18 mouse cellular contexts compared by ENCODE assay signal in the genomic region with DNA sequence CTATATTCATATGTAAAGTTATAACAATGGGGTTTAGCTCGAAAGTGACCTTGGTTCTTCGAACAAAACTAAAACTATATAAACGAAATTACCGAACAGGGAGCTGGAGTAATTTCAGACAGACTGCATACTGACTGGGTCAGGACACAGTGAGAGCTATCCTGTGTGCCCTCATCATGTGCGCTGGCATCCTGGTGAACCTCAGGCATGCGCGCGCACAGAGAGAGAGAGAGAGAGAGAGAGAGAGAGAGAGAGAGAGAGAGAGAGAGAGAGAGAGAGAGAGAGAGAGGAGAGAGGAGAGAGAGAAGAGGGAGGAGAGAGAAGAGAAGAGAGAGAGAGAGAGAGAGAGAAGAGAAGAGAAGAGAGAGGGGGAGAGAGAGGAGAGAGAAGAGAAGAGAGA. TPM values are rescaled to one million over a fixed set of nuclear protein-coding genes. Genes with fewer than 3 reads are reported as not detected.
"Had no signal": no experiment of that assay in that cellular context is flagged by ENCODE, and none has a peak within 500 bp of the region (broad histone marks: within the 10 kb centered on the region; RNA-seq: fewer than 3 reads in every experiment).

No protein-coding gene starts in this region.

- H3K36me3 ChIP-seq: intestine, embryonic 15.5 days; kidney, embryonic 15.5 days; limb, embryonic 10.5 days; liver, embryonic 15.5 days; lung, embryonic 15.5 days; midbrain, embryonic 12.5 days had no signal

- H3K4me3 ChIP-seq: intestine, embryonic 15.5 days; kidney, embryonic 15.5 days; left cerebral cortex, adult 2 months; limb, embryonic 10.5 days; liver, embryonic 15.5 days; midbrain, embryonic 12.5 days had no signal

- H3K4me2 ChIP-seq: kidney, embryonic 15.5 days; liver, embryonic 15.5 days; midbrain, embryonic 12.5 days had no signal

- H3K4me1 ChIP-seq: intestine, embryonic 15.5 days; kidney, embryonic 15.5 days; limb, embryonic 10.5 days; liver, embryonic 15.5 days; midbrain, embryonic 12.5 days had no signal

- H3K9me3 ChIP-seq: intestine, embryonic 15.5 days; kidney, embryonic 15.5 days; limb, embryonic 10.5 days; liver, embryonic 15.5 days; lung, embryonic 15.5 days; midbrain, embryonic 12.5 days had no signal

- H3K27ac ChIP-seq: intestine, embryonic 15.5 days; kidney, embryonic 15.5 days; left cerebral cortex, adult 2 months; limb, embryonic 10.5 days; liver, embryonic 15.5 days; lung, embryonic 15.5 days; macrophage; midbrain, embryonic 12.5 days had no signal

- H3K9ac ChIP-seq: intestine, embryonic 15.5 days; kidney, embryonic 15.5 days; liver, embryonic 15.5 days; lung, embryonic 15.5 days; midbrain, embryonic 12.5 days had no signal

- H3K27me3 ChIP-seq: intestine, embryonic 15.5 days; kidney, embryonic 15.5 days; liver, embryonic 15.5 days; lung, embryonic 15.5 days; midbrain, embryonic 12.5 days had no signal

RNA-seq across cellular contexts. Expression of a gene that starts 3.9 kb away (rescaled TPM):
- total RNA-seq: layer of hippocampus, postnatal 25 days; left cerebral cortex, adult 2 months; left cerebral cortex, postnatal 14 days; megakaryocyte-erythroid progenitor cell, adult 5-6 weeks had no signal
- polyA plus RNA-seq: kidney, adult 2 months; kidney, embryonic 15.5 days; large intestine, adult 2 months; limb, embryonic 10.5 days; limb, embryonic 14.5 days; liver, embryonic 11.5 days; liver, embryonic 15.5 days; macrophage; midbrain, embryonic 12.5 days; midbrain, embryonic 16.5 days; neural tube, embryonic 14.5 days; small intestine, adult 2 months had no signal

RNA-seq across cellular contexts. Expression of a gene that starts 28.1 kb away (rescaled TPM):
- total RNA-seq: left cerebral cortex, adult 2 months; left cerebral cortex, postnatal 14 days; megakaryocyte-erythroid progenitor cell, adult 5-6 weeks had no signal
- polyA plus RNA-seq: limb, embryonic 10.5 days; limb, embryonic 14.5 days; lung, embryonic 15.5 days; macrophage; midbrain, embryonic 12.5 days; neural tube, embryonic 14.5 days had no signal
